Mouse (Mus musculus) embryonic facial prominence, embryonic 12.5 days (tissue): Measurements from ENCODE around the gene Stk40. TPM values are rescaled to one million over a fixed set of nuclear protein-coding genes. Genes with fewer than 3 reads are reported as not detected.
A peak's percentile ranks its signal among the peaks of the same experiment; 100 is the strongest.

ENCODE experiments used
- ATAC-seq: fragments of 200-750 bp; cut with Nextera tagmentation; 2 replicates; pipeline ENCODE4 v1.8.0; 2017; ENCODE audit not compliant: insufficient number of reproducible peaks, insufficient read depth, low FRiP score, low TSS enrichment
- H3K27ac ChIP-seq: fragments of 300-500 bp; sonication (generic); 2 replicates; pipeline ENCODE4 v1.5.1; 2016; ENCODE audit warnings: mild to moderate bottlenecking
- H3K27me3 ChIP-seq: fragments of 300-500 bp; sonication (generic); 2 replicates; pipeline ENCODE4 v1.6.1; 2016; ENCODE audit warnings: mild to moderate bottlenecking, moderate library complexity
- H3K36me3 ChIP-seq: fragments of 300-500 bp; sonication (generic); 2 replicates; pipeline ENCODE4 v1.6.1; 2016; ENCODE audit warnings: mild to moderate bottlenecking
- H3K4me1 ChIP-seq: fragments of 300-500 bp; sonication (generic); 2 replicates; pipeline ENCODE4 v1.6.1; 2016
- H3K4me2 ChIP-seq: fragments of 300-500 bp; sonication (generic); replicated peaks from 2 replicates; pipeline ENCODE4 v1.6.1; 2016; ENCODE audit warnings: mild to moderate bottlenecking, moderate library complexity
- H3K4me3 ChIP-seq: fragments of 300-500 bp; sonication (generic); 2 replicates; pipeline ENCODE4 v1.5.1; 2016; ENCODE audit warnings: mild to moderate bottlenecking
- H3K9ac ChIP-seq: fragments of 300-500 bp; sonication (generic); 2 replicates; pipeline ENCODE4 v1.6.1; 2016; ENCODE audit warnings: mild to moderate bottlenecking, moderate library complexity
- H3K9me3 ChIP-seq: fragments of 300-500 bp; sonication (generic); 2 replicates; pipeline ENCODE4 v1.6.1; 2016; ENCODE audit warnings: mild to moderate bottlenecking, moderate library complexity
- WGBS: fragments of 180-500 bp; shearing (Covaris S2); methylation state at CpG from one replicate; pipeline ENCODE4 v1.1.7; 2016; 5-methylcytosine and 5-hydroxymethylcytosine counted together
- polyA plus RNA-seq: library from polyadenylated mRNA; unstranded; fragments of >200 nt; fragmentation: Nextera tagmentation; extraction: Ambion mirVana; gene quantifications from 2 replicates; pipeline ENCODE4 v1.2.1, GENCODE M21; 2016

The Stk40 gene
- polyA plus RNA-seq: 45.7 and 48.0 TPM in 2 replicates

DNA sequence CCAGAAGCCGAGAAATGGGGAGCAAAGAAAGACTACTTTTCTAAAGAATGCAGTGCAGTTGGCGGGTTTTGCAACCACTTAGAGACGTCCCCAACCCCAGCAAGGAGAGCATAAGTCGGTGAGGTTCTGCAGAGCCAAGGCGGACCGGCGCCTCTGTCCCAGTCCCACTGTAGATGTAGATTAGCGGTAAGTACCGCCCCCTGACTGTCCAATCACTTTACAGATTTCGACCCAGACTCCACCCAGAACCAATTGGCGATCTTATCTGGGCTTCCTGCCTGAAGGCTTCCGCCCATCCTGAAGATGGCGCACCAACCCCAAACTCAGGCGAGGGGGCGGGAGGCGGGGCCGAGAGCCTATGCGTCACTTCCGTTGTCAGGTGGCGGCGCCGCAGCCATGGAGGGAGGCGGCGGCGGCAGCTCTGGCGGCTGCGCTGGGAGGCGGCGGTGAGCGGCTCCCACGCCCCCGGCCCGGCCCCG is at the start of gene Stk40:
Gene Stk40, plus strand, starts transcription at position 368 of the 479 bp plus-strand sequence.
- H3K27ac ChIP-seq: peak within 1 kb of the TSS; percentile 67
- H3K4me2 ChIP-seq: peak within 1 kb of the TSS; percentile 90
- peak within 1 kb of the TSS; percentile 81 for H3K4me3 ChIP-seq
- peak; percentile 91 for ATAC-seq
- no peaks in the 10 kb centered on the region for H3K27me3 ChIP-seq
- peak within 1 kb of the TSS; percentile 76 for H3K9ac ChIP-seq
- no peaks in the 10 kb centered on the region for H3K9me3 ChIP-seq
- WGBS: under 1% methylated on average over 34 of the region's 34 CpGs
- 0 out of 2 replicates have a peak, but pooled peaks cover 4% of the 10 kb centered on the region for H3K36me3 ChIP-seq
- peaks cover 20% of the 10 kb centered on the region for H3K4me1 ChIP-seq

DNA sequence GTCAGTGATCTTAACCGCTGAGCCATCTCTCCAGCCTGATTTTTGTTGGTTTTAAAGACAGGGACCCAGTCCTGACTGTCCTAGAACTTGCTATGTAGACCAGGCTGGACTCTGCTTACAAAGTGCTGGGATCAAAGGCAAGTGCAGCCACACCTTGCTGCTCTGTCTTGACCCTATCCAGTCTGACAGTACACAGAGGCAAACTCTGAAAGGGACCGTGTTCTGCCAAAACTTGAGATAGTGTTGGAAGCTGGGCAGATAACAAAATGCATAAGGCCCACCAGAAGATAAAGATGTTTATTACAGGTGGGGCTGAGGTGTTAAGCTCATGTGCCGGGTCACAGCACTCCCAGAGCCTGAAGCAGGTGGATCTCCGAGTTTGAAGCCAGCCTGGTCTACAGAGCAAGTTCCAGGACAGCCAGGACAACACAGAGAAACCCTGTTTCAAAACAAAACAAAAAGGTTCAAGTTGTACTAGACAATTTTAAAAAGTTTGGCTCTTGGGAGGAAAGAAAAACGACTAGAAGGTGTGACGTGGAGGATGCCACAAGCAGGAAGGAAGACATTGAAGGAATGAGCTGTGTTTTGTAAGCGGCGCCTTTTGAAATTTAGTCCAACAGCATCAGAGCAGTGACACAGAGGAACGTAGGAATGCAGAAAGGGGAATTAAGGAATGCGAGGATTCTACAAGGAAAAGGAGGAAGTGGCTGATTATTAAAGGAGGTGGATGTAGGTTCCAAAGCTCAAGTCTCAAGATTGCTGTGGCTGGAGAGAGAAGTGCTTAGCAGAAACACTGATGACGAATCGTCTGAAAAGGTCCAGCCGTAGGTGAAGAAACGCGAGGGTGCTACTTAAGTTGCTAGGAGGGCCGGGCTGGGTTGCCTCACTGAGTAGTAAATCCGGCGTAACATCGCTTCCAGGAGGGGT is 46.3 kb upstream of the Stk40 start:
- no peak; the same call in 1 of the 2 replicates for ATAC-seq
- Histone ChIP-seq H3K4me3 (peak overlapping the region; percentile 61), H3K36me3 (peaks cover 23% of the 10 kb centered on the region), H3K4me2 (peak overlapping the region; percentile 82), H3K9ac (peak overlapping the region; percentile 62), H3K4me1 (peaks cover 17% of the 10 kb centered on the region), H3K27me3 (no peaks in the 10 kb centered on the region), H3K27ac (peak overlapping the region; percentile 56; the same call in 1 of the 2 replicates), H3K9me3 (no peaks in the 10 kb centered on the region)
- WGBS: 17% methylated on average over 19 of the region's 19 CpGs

DNA sequence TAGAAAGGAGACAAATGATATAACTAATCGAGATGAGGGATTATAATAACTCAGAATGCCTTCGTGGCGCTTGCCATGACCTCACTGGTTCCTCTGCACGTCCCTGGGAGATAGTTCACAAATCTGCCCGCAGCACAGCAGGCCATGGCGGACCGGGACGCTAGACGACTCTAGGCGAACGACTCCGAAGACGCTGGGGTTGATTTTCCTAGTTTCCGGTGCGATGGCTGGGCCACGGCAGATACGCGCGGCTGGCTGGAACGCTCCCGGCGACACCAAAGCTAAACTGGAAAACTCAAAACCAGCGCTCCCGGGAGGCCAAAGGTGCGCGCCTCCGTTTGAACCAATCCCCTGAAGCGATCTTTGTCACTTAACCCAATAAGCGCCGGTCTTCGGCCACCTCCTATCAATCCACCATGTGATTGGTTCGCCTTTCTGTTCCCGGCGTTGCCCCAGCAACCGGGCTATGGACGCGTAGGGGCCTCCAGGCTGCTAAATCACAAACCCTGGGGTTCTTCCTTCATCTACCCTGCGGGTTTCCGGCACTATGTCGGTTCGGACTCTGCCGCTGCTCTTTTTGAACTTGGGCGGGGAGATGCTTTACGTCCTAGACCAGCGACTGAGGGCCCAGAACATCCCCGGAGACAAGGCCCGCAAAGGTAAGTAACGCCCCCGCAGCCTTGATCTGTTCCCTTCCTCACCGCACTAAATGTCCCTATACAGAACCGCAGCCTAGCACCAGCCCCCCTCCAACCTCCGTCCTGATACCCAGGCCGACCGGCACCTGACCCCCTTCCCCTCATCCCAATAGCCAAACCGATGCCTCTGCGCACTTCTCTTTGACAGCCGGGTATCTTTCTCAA is 45.4 kb upstream of the Stk40 start, which contains the start of gene Oscp1:
Gene Oscp1, plus strand, starts transcription at position 432 of the 863 bp plus-strand sequence.
- Histone ChIP-seq H3K4me2 (peak within 1 kb of the TSS; percentile 82), H3K36me3 (peaks cover 22% of the 10 kb centered on the region), H3K4me1 (peaks cover 17% of the 10 kb centered on the region), H3K4me3 (peak within 1 kb of the TSS; percentile 61), H3K27ac (peak within 1 kb of the TSS; percentile 56; the same call in 1 of the 2 replicates), H3K27me3 (no peaks in the 10 kb centered on the region), H3K9me3 (no peaks in the 10 kb centered on the region), H3K9ac (peak within 1 kb of the TSS; percentile 62)
- WGBS: under 1% methylated on average over 57 of the region's 57 CpGs
- peak; percentile 93 for ATAC-seq

DNA sequence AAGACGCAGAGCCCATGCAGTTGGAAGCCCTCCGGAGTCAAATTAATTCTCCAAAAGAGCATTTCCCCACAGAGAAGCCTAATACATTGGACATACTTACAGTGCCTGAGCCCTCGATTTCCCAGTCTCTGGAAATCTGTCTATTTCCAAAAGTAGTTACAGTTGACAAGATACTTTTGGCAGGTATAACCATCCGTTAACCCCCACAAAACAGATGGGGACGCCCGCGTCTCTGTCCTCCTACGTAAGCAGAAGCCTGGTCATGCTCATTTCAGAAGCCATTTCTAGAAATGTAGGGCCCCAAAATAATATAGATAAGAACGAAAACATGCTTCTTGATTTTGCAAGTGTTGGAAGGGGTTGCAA is 44.8 kb upstream of the Stk40 start:
- no peak overlapping the region for H3K27ac ChIP-seq
- WGBS: 40% methylated on average over 9 of the region's 9 CpGs
- H3K9me3 ChIP-seq: no peaks in the 10 kb centered on the region

DNA sequence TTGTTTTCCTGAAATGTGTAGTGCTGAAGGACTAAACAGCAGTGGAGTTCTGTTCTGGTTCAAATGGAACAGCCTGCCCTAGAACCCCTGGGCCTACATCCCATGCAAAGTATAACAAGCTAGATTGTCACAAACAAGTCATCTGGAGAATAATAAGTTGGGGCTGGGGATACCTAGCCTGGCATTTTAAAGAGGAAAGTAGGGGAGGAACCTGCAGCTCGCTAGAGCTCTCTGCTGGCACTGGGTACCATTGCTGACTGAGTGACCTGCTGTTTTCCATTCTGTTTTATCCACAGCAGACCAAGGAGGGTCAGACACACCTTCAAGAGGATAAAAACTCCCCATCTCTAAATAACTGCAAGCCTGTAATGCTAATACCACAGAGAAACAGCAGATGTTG is 40.9 kb upstream of the Stk40 start:
- Histone ChIP-seq H3K9me3 (no peaks in the 10 kb centered on the region), H3K4me2 (no peak overlapping the region), H3K4me1 (peaks cover 8% of the 10 kb centered on the region), H3K27ac (no peak overlapping the region), H3K36me3 (no peaks in the 10 kb centered on the region), H3K4me3 (no peak overlapping the region), H3K27me3 (no peaks in the 10 kb centered on the region), H3K9ac (no peak overlapping the region)
- 23% methylated on average over 1 of the region's 1 CpGs for WGBS
- no peak for ATAC-seq

More for the DNA sequence above, 44.8 kb upstream of the Stk40 start:
- Histone ChIP-seq H3K9ac (peak overlapping the region; percentile 62), H3K36me3 (peaks cover 22% of the 10 kb centered on the region), H3K4me1 (peaks cover 17% of the 10 kb centered on the region), H3K4me3 (peak overlapping the region; percentile 61), H3K27me3 (no peaks in the 10 kb centered on the region), H3K4me2 (peak overlapping the region; percentile 82)
- no peak for ATAC-seq

DNA sequence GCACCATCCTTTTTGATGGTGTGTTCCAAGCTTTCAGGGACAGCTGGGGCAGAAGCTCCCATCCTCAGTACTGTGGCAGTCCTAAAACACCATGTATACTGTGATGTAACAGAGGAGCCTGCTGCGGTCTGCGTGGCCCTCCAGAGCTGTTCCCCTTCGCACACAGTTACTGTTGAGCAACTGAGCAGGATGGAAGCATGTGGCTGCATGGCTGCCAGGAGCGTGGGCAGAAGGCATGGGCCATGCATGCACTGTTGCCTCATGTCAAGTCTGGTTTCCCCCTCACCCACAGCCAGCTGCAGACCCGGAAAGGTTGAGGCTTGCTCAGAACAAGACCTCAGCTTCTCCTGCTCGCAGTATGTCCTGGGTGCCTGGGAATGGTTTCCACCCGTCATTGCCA is 38.5 kb upstream of the Stk40 start:
- 88% methylated on average over 7 of the region's 7 CpGs for WGBS
- no peak for ATAC-seq
- no peaks in the 10 kb centered on the region for H3K27me3 ChIP-seq
- no peaks in the 10 kb centered on the region for H3K4me1 ChIP-seq
- H3K9ac ChIP-seq: no peak overlapping the region
- H3K36me3 ChIP-seq: no peaks in the 10 kb centered on the region
- H3K27ac ChIP-seq: no peak overlapping the region
- H3K4me3 ChIP-seq: no peak overlapping the region
- H3K4me2 ChIP-seq: no peak overlapping the region
- H3K9me3 ChIP-seq: no peaks in the 10 kb centered on the region

DNA sequence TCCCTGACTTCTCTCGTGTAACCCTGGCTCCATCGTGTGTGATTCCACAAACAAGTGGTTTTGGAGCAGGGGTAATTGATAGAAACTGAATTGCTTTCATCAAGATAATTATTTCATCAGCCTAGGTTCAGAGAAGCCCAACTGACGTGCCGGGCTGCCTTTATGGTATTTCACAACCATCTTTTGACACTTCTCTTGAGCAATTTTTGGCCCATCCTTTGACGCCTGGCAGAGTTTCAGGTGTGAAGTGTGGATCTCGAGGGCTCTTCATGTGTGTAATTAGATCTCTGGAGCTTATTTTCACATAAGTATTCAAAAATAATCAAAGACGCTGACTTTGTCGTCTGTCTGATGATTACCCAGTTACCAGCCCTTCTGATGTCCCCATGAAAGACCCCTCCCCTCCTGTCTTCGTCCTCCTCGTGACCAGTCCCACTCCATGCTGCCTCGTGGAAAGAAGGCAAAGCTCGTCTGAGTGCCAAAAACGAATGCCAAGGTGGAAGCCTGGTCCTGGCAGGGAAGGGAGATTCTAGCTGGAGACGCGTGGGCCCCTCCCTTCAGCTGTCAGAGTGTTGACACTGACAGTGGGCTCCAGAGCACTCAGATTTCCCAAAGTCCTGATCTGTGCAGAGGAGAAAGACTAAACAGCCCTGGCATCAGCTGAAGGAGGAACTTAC is 36.2 kb upstream of the Stk40 start:
- Histone ChIP-seq H3K27me3 (no peaks in the 10 kb centered on the region), H3K4me1 (no peaks in the 10 kb centered on the region), H3K4me2 (no peak overlapping the region), H3K9me3 (no peaks in the 10 kb centered on the region), H3K9ac (no peak overlapping the region), H3K4me3 (no peak overlapping the region), H3K36me3 (no peaks in the 10 kb centered on the region), H3K27ac (no peak overlapping the region)
- 76% methylated on average over 15 of the region's 15 CpGs for whole genome bisulfite sequencing
- no peak for ATAC-seq

DNA sequence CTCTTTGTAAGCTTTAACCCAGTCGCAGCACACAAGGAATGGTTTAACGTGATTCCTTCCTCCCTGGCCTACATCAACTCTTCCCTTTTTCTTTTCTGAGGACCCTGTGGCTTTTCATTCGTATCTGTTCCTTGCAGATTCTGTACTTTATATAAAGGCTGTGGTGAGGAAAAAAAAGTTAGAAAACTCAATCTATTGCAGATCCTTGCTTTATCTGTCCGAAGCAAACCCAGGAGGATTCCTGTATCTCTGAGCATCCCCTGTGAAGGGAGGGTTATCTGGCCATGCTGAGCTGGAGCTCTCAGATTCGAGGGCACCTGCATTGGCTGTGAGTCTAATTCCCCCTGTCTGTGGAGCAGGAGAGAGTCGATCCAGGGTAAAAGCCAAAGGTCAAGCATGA is 34.9 kb upstream of the Stk40 start:
- H3K4me3 ChIP-seq: no peak overlapping the region
- no peak overlapping the region for H3K27ac ChIP-seq
- WGBS: 81% methylated on average over 6 of the region's 6 CpGs
- H3K9ac ChIP-seq: no peak overlapping the region
- no peaks in the 10 kb centered on the region for H3K36me3 ChIP-seq
- no peaks in the 10 kb centered on the region for H3K27me3 ChIP-seq
- no peaks in the 10 kb centered on the region for H3K9me3 ChIP-seq
- no peak overlapping the region for H3K4me2 ChIP-seq
- ATAC-seq: no peak
- no peaks in the 10 kb centered on the region for H3K4me1 ChIP-seq

DNA sequence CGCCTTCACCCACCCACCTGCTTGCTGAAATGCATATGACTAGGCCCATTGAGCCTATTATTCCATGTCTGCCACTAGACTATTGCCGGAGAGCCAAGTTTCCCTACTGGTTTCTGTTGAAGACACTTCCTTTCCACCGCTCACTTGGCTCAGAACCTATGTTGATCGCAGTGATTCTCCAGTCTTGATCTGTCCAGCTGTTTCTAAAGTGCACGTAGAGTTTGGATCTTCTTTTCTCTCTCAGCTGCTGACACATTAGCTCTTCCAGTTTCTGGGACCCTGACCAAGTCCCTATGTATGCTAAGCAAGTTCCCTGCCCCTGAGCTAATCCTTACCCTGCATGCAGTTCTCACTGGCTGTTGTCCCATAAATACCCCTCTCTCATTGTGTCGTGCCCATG is 25.9 kb upstream of the Stk40 start:
- H3K4me3 ChIP-seq: no peak overlapping the region
- no peak for ATAC-seq
- H3K9me3 ChIP-seq: no peaks in the 10 kb centered on the region
- peaks cover under 1% of the 10 kb centered on the region; the same call in 1 of the 2 replicates for H3K36me3 ChIP-seq
- no peak overlapping the region for H3K27ac ChIP-seq
- no peak overlapping the region for H3K4me2 ChIP-seq
- H3K4me1 ChIP-seq: no peaks in the 10 kb centered on the region
- H3K27me3 ChIP-seq: no peaks in the 10 kb centered on the region
- 86% methylated on average over 6 of the region's 6 CpGs for WGBS
- H3K9ac ChIP-seq: no peak overlapping the region

DNA sequence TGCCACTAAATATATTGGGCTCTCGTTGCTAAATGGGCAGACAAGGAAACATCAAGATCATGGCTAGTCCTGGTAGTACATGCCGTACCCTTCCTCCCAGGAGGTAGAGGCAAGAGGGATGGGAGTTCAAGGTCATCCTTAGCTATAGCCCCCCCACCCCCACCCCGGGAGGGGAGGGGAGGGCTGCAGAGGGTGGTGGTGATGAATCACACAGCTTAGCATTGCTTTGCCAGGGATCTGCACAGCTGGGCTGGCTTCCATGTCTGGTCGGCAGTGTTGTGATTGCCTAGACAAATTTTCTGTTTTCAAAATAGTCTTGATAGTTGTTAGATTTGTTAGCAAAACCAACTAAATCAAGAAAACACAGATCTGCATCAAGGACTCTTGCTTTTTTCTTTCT is 24.5 kb upstream of the Stk40 start:
- 81% methylated on average over 4 of the region's 4 CpGs for WGBS
- H3K9ac ChIP-seq: no peak overlapping the region
- no peak overlapping the region for H3K4me2 ChIP-seq
- no peaks in the 10 kb centered on the region for H3K4me1 ChIP-seq
- ATAC-seq: no peak
- H3K36me3 ChIP-seq: peaks cover 7% of the 10 kb centered on the region; the same call in 1 of the 2 replicates
- no peaks in the 10 kb centered on the region for H3K27me3 ChIP-seq
- no peak overlapping the region for H3K27ac ChIP-seq
- no peaks in the 10 kb centered on the region for H3K9me3 ChIP-seq
- no peak overlapping the region for H3K4me3 ChIP-seq

DNA sequence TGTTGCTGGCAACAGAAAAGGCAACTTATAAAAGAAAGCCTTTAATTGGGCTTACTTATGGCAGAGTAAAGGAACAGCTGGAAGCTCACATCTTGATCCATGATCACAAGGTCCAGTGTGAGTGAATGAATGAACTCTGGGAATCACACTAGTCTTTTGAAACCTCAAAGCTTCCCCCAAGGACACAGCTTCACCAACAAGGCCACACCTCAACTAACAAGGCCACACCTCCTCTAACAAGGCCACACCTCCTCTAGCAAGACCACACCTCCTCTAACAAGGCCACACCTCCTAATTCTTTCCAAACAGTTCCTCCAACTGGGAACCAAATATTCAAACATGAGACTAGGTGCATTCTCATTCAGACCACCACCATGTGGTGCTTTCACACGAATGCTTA is 22.2 kb upstream of the Stk40 start:
- Histone ChIP-seq H3K4me2 (no peak overlapping the region), H3K27me3 (no peaks in the 10 kb centered on the region), H3K9ac (no peak overlapping the region), H3K9me3 (no peaks in the 10 kb centered on the region), H3K4me3 (no peak overlapping the region), H3K27ac (no peak overlapping the region), H3K36me3 (peaks cover 7% of the 10 kb centered on the region; the same call in 1 of the 2 replicates), H3K4me1 (0 out of 2 replicates have a peak, but pooled peaks cover 4% of the 10 kb centered on the region)
- ATAC-seq: no peak
- WGBS: 88% methylated on average over 1 of the region's 1 CpGs
